ENCODE assay signal across 23 mouse cellular contexts in the genomic region with DNA sequence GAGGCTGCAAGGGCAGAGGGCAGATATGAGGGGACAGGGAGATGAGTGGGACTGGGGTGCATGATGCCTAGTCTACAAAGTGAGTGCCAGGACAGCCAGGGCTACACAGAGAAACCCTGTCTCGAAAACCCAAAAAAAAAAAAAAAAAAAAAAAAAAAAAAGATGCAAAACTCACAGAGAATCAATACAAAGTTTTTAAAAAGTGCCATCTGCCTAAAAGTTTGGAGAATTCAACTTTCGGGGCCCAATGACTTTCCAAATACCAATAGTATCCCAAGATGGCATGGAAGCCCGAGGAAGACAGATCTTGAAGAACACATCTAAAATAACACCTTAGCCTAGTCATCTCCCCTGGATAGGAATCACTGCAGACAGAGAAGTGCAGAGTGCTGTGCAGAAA.
DNase-seq lines count a peak whose midpoint lies in the region; ATAC-seq and TF ChIP-seq lines count a peak whose summit lies in the region.
"Had no signal": no experiment of that assay in that cellular context is flagged by ENCODE, and none has a peak within 500 bp of the region (broad histone marks: within the 10 kb centered on the region; RNA-seq: fewer than 3 reads in every experiment).

No protein-coding gene starts in this region.

- peaks cover 89% of the 10 kb centered on the region for H3K36me3 ChIP-seq in heart, embryonic 13.5 days
- H3K36me3 ChIP-seq in stomach, embryonic 14.5 days (ENCODE audit: control insufficient read depth, insufficient read depth, low read length) = peaks cover 28% of the 10 kb centered on the region
- H3K36me3 ChIP-seq in stomach, postnatal 0 days (ENCODE audit: control insufficient read depth, insufficient read depth, low read length) = peaks cover 24% of the 10 kb centered on the region
- peaks cover 26% of the 10 kb centered on the region for H3K36me3 ChIP-seq in stomach, embryonic 15.5 days
- peaks cover 42% of the 10 kb centered on the region for H3K36me3 ChIP-seq in hindbrain, postnatal 0 days (ENCODE audit: insufficient read depth, low read length)
- H3K36me3 ChIP-seq in limb, embryonic 10.5 days = peaks cover 55% of the 10 kb centered on the region

- peak overlapping the region; percentile 86; the same call in 1 of the 2 replicates for H3K27ac ChIP-seq in heart, embryonic 13.5 days (replicated peaks)
- H3K27ac ChIP-seq in stomach, embryonic 14.5 days (ENCODE audit: low read length) = peak overlapping the region; percentile 4; the same call in 1 of the 2 replicates
- H3K27ac ChIP-seq in stomach, postnatal 0 days (replicated peaks) = no peak overlapping the region
- H3K27ac ChIP-seq in stomach, embryonic 15.5 days = peak overlapping the region; percentile 67; the same call in 1 of the 2 replicates
- no peak overlapping the region for H3K27ac ChIP-seq in hindbrain, postnatal 0 days
- H3K27ac ChIP-seq in limb, embryonic 10.5 days = no peak overlapping the region
- H3K27ac ChIP-seq: forebrain, embryonic 10.5 days; forebrain, embryonic 13.5 days; hindbrain, embryonic 12.5 days; hindbrain, embryonic 15.5 days had no signal

- H3K4me1 ChIP-seq in heart, embryonic 13.5 days = peaks cover 43% of the 10 kb centered on the region
- H3K4me1 ChIP-seq in stomach, embryonic 14.5 days (ENCODE audit: control insufficient read depth, insufficient read depth, low read length) = peaks cover 8% of the 10 kb centered on the region
- no peaks in the 10 kb centered on the region for H3K4me1 ChIP-seq in stomach, postnatal 0 days (replicated peaks; ENCODE audit: control insufficient read depth, insufficient read depth)
- peaks cover 10% of the 10 kb centered on the region for H3K4me1 ChIP-seq in stomach, embryonic 15.5 days
- H3K4me1 ChIP-seq in hindbrain, postnatal 0 days (ENCODE audit: insufficient read depth, low read length) = no peaks in the 10 kb centered on the region
- peaks cover 2% of the 10 kb centered on the region; the same call in 1 of the 2 replicates for H3K4me1 ChIP-seq in limb, embryonic 10.5 days
- H3K4me1 ChIP-seq: forebrain, embryonic 13.5 days; hindbrain, embryonic 12.5 days; hindbrain, embryonic 15.5 days had no signal

- no peak for DNase-seq in heart, postnatal 25 days (ENCODE audit: low spot score)
- no peak for DNase-seq in stomach, postnatal 0 days (ENCODE audit: low spot score)
- no peak for DNase-seq in hindbrain, postnatal 0 days (ENCODE audit: low spot score)
- DNase-seq in limb, embryonic 10.5 days (ENCODE audit: low spot score) = no peak
- DNase-seq: adrenal gland, adult 8-10 months; adrenal gland, postnatal 25 days; B cell, adult 2 months; cerebellum, adult 18-20 months; cerebellum, adult 9-10 months; cerebellum, postnatal 14 days; gastrocnemius, postnatal 10 days; gastrocnemius, postnatal 36 days; heart, postnatal 14 days had no signal

- H3K9me3 ChIP-seq in heart, embryonic 13.5 days = no peaks in the 10 kb centered on the region
- H3K9me3 ChIP-seq in stomach, embryonic 14.5 days (ENCODE audit: control insufficient read depth, low read depth, low read length) = no peaks in the 10 kb centered on the region
- H3K9me3 ChIP-seq in stomach, postnatal 0 days (ENCODE audit: control insufficient read depth, low read length) = no peaks in the 10 kb centered on the region
- no peaks in the 10 kb centered on the region for H3K9me3 ChIP-seq in stomach, embryonic 15.5 days
- no peaks in the 10 kb centered on the region for H3K9me3 ChIP-seq in hindbrain, postnatal 0 days (ENCODE audit: low read length)
- H3K9me3 ChIP-seq in limb, embryonic 10.5 days (replicated peaks) = no peaks in the 10 kb centered on the region
- H3K9me3 ChIP-seq: forebrain, embryonic 10.5 days; forebrain, embryonic 13.5 days; heart, embryonic 12.5 days; hindbrain, embryonic 12.5 days; hindbrain, embryonic 15.5 days had no signal

- H3K9ac ChIP-seq in heart, embryonic 13.5 days = no peak overlapping the region
- H3K9ac ChIP-seq in stomach, embryonic 14.5 days (replicated peaks; ENCODE audit: low read depth, low read length) = no peak overlapping the region
- no peak overlapping the region for H3K9ac ChIP-seq in stomach, postnatal 0 days (ENCODE audit: low read length)
- H3K9ac ChIP-seq in stomach, embryonic 15.5 days = no peak overlapping the region
- no peak overlapping the region for H3K9ac ChIP-seq in hindbrain, postnatal 0 days (replicated peaks; ENCODE audit: low read length)
- H3K9ac ChIP-seq: forebrain, embryonic 13.5 days; heart, embryonic 12.5 days; hindbrain, embryonic 12.5 days; hindbrain, embryonic 15.5 days had no signal

- TF ChIP-seq EP300 in stomach, postnatal 0 days (optimal IDR thresholded peaks at IDR 0.05) = no peak

- H3K27me3 ChIP-seq in heart, embryonic 13.5 days (replicated peaks) = no peaks in the 10 kb centered on the region
- H3K27me3 ChIP-seq in stomach, embryonic 14.5 days (ENCODE audit: control insufficient read depth, insufficient read depth, low read length) = no peaks in the 10 kb centered on the region
- no peaks in the 10 kb centered on the region for H3K27me3 ChIP-seq in stomach, postnatal 0 days (ENCODE audit: control insufficient read depth, insufficient read depth, low read length)
- H3K27me3 ChIP-seq in stomach, embryonic 15.5 days (replicated peaks) = no peaks in the 10 kb centered on the region
- H3K27me3 ChIP-seq in hindbrain, postnatal 0 days (ENCODE audit: insufficient read depth, low read length) = no peaks in the 10 kb centered on the region
- no peaks in the 10 kb centered on the region for H3K27me3 ChIP-seq in limb, embryonic 10.5 days (ENCODE audit: low read depth, poor library complexity, severe bottlenecking)
- H3K27me3 ChIP-seq: forebrain, embryonic 13.5 days; heart, embryonic 12.5 days; hindbrain, embryonic 12.5 days; hindbrain, embryonic 15.5 days had no signal

- TF ChIP-seq CTCF in stomach, postnatal 0 days (IDR thresholded peaks at IDR 0.05; ENCODE audit: low read depth) = no peak
- TF ChIP-seq CTCF in hindbrain, postnatal 0 days (IDR thresholded peaks at IDR 0.05; ENCODE audit: low read depth) = no peak

- no peak overlapping the region for H3K4me2 ChIP-seq in heart, embryonic 13.5 days
- no peak overlapping the region for H3K4me2 ChIP-seq in stomach, embryonic 14.5 days (replicated peaks; ENCODE audit: low read depth, low read length)
- no peak overlapping the region for H3K4me2 ChIP-seq in stomach, postnatal 0 days (replicated peaks; ENCODE audit: low read depth)
- H3K4me2 ChIP-seq in stomach, embryonic 15.5 days = no peak overlapping the region
- no peak overlapping the region for H3K4me2 ChIP-seq in hindbrain, postnatal 0 days (ENCODE audit: low read depth, low read length)
- H3K4me2 ChIP-seq: forebrain, embryonic 13.5 days; heart, embryonic 12.5 days; hindbrain, embryonic 12.5 days; hindbrain, embryonic 15.5 days had no signal

- intact Hi-C loops in heart, postnatal 25 days (cut with DNase I) = no loop called here

- no peak for ATAC-seq in heart, embryonic 13.5 days (ENCODE audit: extremely low read depth, insufficient number of reproducible peaks, low FRiP score, low TSS enrichment)
- no peak for ATAC-seq in stomach, embryonic 14.5 days (ENCODE audit: insufficient number of reproducible peaks, insufficient read depth, low FRiP score, low read depth)
- no peak for ATAC-seq in stomach, postnatal 0 days (ENCODE audit: low FRiP score, low TSS enrichment)
- ATAC-seq in stomach, embryonic 15.5 days (ENCODE audit: insufficient read depth, low FRiP score, low read depth) = no peak
- ATAC-seq in hindbrain, postnatal 0 days = no peak
- ATAC-seq: activated CD4-positive, CD25-positive, alpha-beta regulatory T cell, adult 4 months; forebrain, embryonic 13.5 days; forebrain, embryonic 16.5 days had no signal

- H3K4me3 ChIP-seq in heart, embryonic 13.5 days = no peak overlapping the region
- H3K4me3 ChIP-seq in stomach, embryonic 14.5 days (ENCODE audit: low read depth, low read length) = no peak overlapping the region
- H3K4me3 ChIP-seq in stomach, postnatal 0 days (ENCODE audit: low read depth, low read length) = no peak overlapping the region
- no peak overlapping the region for H3K4me3 ChIP-seq in stomach, embryonic 15.5 days (replicated peaks)
- H3K4me3 ChIP-seq in hindbrain, postnatal 0 days (ENCODE audit: low read length) = no peak overlapping the region
- no peak overlapping the region for H3K4me3 ChIP-seq in limb, embryonic 10.5 days
- H3K4me3 ChIP-seq: forebrain, embryonic 10.5 days; forebrain, embryonic 13.5 days; heart, embryonic 12.5 days; hindbrain, embryonic 12.5 days; hindbrain, embryonic 15.5 days had no signal

- WGBS in heart, embryonic 13.5 days = 85% methylated on average over 3 of the region's 3 CpGs
- WGBS in stomach, embryonic 14.5 days = 71% methylated on average over 3 of the region's 3 CpGs
- WGBS in stomach, postnatal 0 days = 81% methylated on average over 3 of the region's 3 CpGs
- WGBS in stomach, embryonic 15.5 days = 80% methylated on average over 3 of the region's 3 CpGs
- WGBS in hindbrain, postnatal 0 days = 94% methylated on average over 2 of the region's 3 CpGs
- WGBS in limb, embryonic 10.5 days = 90% methylated on average over 3 of the region's 3 CpGs

Comparison
In these comparisons a context has a peak if more than half of its experiments do, and no peak if none do; other contexts are left out.
1. H3K27ac ChIP-seq: peak in heart, embryonic 13.5 days (single experiment), stomach, embryonic 14.5 days (single experiment) and stomach, embryonic 15.5 days (single experiment); none in stomach, postnatal 0 days (single experiment), hindbrain, postnatal 0 days (single experiment) and limb, embryonic 10.5 days (single experiment).